19 mouse cellular contexts compared by ENCODE assay signal in genomic region chr5:22670296-22670695, GRCm38 (mm10).
"Had no signal": no experiment of that assay in that cellular context is flagged by ENCODE, and none has a peak within 500 bp of the region (broad histone marks: within the 10 kb centered on the region; RNA-seq: fewer than 3 reads in every experiment).

No protein-coding gene starts in this region.

- H3K27me3 ChIP-seq: limb, embryonic 12.5 days; limb, embryonic 15.5 days; midbrain, embryonic 13.5 days; neural tube, embryonic 13.5 days; stomach, embryonic 15.5 days had no signal

- H3K9ac ChIP-seq: limb, embryonic 12.5 days; limb, embryonic 15.5 days; liver, embryonic 14.5 days; liver, postnatal 0 days; lung, embryonic 14.5 days; midbrain, embryonic 13.5 days; neural tube, embryonic 13.5 days; stomach, embryonic 15.5 days had no signal

- H3K9me3 ChIP-seq: limb, embryonic 12.5 days; limb, embryonic 15.5 days; midbrain, embryonic 13.5 days; neural tube, embryonic 13.5 days; stomach, embryonic 15.5 days had no signal

- H3K4me2 ChIP-seq: limb, embryonic 12.5 days; limb, embryonic 15.5 days; liver, embryonic 11.5 days; lung, embryonic 14.5 days; midbrain, embryonic 13.5 days; neural tube, embryonic 13.5 days; stomach, embryonic 15.5 days had no signal

- ATAC-seq: liver, postnatal 0 days; lung, postnatal 0 days; midbrain, embryonic 13.5 days had no signal

- H3K36me3 ChIP-seq: limb, embryonic 12.5 days; limb, embryonic 15.5 days; midbrain, embryonic 13.5 days; neural tube, embryonic 13.5 days; stomach, embryonic 15.5 days had no signal

- DNase-seq: kidney, postnatal 14 days; kidney, postnatal 4 days; left cerebral cortex, postnatal 4 days; liver, postnatal 0 days; lung, embryonic 14.5 days; retina, postnatal 1 day; right cerebral cortex, postnatal 25 days; spleen, adult 18-20 months; thymus, postnatal 25 days had no signal

- H3K4me1 ChIP-seq: limb, embryonic 12.5 days; limb, embryonic 15.5 days; midbrain, embryonic 13.5 days; neural tube, embryonic 13.5 days; stomach, embryonic 15.5 days had no signal

- H3K4me3 ChIP-seq: limb, embryonic 12.5 days; limb, embryonic 15.5 days; midbrain, embryonic 13.5 days; myocyte; neural tube, embryonic 13.5 days; stomach, embryonic 15.5 days had no signal

- H3K27ac ChIP-seq: limb, embryonic 12.5 days; limb, embryonic 15.5 days; liver, embryonic 14.5 days; macrophage; midbrain, embryonic 13.5 days; neural tube, embryonic 13.5 days; stomach, embryonic 15.5 days had no signal
